Mouse (Mus musculus) cerebellum, adult 2 months (tissue): Measurements from ENCODE around the gene Nap1l4.

ENCODE experiments used
- CTCF ChIP-seq: fragments of 200-500 bp; IDR thresholded peaks from 2 replicates; pipeline ENCODE4 v1.5.1; 2011; ENCODE audit warnings: low read depth, mild to moderate bottlenecking, control low read depth, low read length, moderate library complexity, borderline replicate concordance; ENCODE audit not compliant: insufficient read depth
- POLR2A ChIP-seq: fragments of 200-500 bp; IDR thresholded peaks from 2 replicates; pipeline ENCODE4 v1.6.1; 2011; ENCODE audit warnings: low read length, control low read depth, borderline replicate concordance; ENCODE audit not compliant: insufficient read depth

DNA sequence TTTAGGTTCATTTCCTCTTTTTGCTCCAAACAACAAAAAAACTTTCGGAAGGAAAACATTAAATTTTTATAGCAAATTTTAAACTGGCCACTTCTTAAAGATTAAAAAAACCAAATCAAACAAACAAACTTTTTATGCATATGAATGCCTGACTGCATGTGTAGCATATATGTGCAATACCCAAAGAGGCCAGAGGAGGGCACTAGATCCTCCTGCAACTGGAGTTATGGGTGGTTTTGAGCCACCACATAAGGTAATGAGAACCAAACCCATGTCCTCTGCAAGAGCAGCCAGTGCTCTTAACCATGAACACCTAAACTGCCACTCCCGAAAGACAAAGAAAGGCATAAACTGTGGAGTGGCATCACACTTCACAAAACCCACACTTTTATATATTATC lies 4.5 kb downstream of the Nap1l4 start:
- TF ChIP-seq CTCF = peak; percentile 42
- no peak for TF ChIP-seq POLR2A
